Mouse (Mus musculus): Measurements from ENCODE around the gene Cd207.

The Cd207 gene

DNA sequence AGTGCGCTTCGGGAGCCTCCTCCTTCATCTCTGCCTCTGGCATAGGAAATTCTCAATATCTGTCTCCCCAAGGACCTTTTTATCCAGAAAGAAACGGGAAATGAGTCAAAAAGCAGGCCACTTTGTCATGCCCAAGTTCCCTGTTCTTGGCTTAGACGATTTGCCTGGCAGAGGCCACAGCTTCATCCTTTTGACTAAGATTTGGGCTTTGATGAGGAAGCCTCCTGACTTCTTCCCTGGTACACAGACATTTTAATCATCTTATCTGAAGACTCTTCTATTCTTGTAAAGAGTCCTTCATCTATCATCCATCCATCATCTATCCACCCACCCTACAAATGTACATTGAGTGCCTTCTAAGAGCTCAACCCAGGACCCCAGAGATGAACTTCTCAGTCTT, at the start of gene Cd207:
Gene Cd207, minus strand, starts transcription at position 101 of the 400 bp plus-strand sequence.
- DNase-seq (ENCODE audit: low read depth, low spot score) = no peak

DNA sequence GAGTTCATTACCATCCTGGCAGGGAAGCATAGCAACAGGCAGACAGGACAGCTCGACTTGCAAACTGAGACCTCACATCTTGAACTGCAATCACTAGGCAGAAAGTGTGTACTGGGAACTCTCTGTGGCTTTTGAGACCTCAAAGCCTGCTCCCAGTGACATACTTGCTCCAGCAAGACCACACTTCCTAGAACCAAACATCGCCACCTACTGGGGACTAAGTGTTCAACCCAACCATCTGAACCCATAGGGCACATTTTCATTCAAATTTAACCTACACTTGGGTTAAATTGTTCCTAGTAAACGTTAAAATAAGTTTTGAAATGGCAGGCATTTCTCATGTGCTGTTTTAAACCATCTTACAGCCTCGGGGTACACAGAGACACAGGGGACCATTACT, 49.5 kb upstream of the Cd207 start:
- no peak for DNase-seq (ENCODE audit: low read depth, low spot score)

GRCm38 (mm10) chr6:83722526-83722925, 44.9 kb upstream of the Cd207 start:
- DNase-seq (ENCODE audit: low read depth, low spot score) = no peak

DNA sequence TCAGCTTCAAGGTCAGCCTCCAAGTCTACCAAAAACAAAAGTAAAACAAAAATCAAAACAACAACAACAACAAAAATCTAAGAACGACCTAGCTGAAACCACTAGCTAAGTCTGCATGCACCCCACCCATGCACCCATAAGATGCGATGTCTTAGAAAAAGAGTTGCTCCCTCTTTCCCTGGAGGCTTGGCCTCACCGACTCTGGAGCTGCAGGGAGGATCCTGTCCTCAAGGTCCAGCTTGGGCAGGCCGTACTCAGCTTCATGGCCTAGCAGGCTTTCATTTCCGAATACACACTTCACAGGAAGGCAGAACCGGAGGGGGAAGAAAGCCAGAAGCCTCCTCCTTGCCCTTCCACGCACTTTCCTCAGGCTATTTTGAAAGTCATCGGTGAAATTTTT, 39.4 kb upstream of the Cd207 start:
- no peak for DNase-seq (ENCODE audit: low read depth, low spot score)

DNA sequence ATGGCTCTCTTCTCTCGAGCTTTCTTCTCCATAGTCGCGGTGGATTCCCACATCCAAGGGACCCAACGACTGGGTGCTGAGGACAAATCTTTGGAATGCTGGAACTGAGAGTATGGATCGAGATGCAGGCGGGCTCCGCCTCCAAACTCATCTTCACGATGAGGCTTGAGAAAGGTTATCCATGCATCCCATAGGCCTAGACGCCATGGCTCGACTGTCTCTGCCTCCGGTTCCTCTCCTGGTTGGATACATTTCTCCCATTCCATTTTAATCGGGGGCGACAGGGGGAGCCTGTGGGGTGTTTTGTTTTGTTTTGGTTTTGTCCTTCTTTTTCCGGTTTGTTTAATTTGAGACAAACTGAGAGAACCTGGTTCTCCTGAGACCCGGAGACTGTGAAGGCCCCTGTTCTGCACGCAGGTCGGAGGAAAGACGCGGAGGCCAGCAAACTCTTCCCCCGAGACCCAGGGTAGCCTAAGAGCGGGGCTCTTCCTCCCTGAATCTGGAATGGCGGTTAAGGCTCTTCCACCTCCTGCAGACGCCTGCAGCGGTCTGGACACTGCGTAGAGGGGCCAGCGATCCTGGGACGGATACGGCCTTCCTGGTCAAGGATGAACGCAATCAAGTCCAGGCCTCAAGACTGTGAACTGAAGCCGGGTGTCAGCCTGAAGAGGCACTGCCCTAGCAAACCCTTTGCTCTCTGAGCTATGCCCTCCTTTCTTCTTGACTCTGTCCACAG, 38.0 kb upstream of the Cd207 start:
- no peak for DNase-seq (ENCODE audit: low read depth, low spot score)

DNA sequence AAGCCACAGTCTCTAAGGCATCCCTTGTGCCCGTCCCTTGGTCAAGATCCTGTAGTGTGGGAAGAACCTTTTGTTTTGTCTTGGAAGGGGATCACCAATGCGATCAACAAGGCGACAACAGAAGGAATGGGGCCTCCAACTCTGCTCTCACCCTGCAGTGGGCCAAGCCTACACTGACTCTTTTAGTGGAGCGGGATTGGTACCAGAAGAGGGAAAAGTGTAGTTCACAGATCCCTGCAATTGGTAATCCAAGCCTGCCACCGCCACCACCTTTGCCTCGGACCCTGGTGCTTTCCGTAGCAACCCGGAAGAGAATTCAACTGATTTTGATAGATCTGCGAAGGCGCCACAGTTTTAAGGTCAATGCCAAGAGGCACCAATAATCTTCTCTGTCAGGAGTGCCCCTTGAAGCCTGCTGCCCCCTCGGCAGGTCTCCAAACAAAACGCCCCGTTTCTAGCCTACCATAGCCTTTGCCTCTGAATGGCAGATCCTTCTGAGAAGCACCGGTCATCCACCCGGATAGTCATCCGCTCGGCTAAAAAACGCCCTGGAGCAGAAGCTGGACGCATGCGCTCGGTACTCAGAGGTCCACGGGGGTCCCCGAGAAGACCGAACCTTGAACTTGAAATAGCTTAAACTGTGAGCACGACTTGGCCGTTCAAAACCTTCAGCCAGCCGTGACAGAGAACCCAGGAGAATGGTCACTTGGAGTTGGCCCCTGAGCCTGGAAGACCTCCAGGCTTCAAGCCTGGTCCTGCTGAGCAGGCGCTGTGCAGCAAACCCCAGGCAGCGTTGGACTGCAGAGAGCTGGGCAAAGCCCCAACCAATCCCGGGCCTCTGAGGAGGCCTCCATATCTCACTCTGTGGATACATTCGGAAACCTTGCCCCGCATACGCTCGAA, 36.8 kb upstream of the Cd207 start:
- DNase-seq (ENCODE audit: low read depth, low spot score) = no peak

DNA sequence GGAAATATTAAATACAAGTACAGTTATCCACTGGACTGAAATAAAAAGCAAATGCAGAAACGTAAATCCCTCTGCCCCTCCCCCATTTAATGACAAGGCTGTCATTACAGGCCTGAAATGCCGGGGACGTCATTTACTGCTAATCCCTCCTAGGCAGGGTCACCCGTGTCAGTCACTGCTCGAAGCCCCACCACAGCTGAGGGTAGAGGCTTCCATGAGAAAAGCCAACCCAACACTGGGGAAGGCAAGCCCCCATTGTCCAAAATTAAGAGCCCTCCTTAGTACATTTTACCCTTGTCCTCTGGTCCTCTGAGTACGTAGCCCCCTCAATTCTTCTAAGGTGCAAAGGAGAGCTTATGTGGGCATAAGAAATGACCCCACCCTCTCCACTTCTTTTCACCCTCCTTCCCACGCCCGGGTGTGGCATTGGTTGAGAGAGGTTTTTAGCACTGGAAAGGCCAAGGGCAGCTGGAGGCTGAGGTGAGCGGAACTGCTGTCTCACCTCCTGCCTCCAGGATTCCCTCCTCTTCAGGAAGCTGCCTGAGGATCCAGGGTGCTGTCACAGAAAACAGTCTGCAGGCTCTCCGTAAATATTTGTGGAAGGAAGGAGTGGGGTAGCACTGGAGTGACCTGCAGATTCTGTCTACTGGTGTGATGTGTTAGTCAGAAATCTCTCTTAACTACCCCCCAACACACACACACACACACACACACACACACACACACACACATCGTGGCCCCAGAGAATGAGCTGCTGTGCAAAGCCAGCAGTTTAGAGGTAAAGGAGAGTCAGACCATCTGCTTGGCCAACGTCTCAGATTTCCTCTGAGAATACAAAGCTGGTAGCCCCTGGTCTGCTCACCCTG, 35.8 kb upstream of the Cd207 start:
- no peak for DNase-seq (ENCODE audit: low read depth, low spot score)

GRCm38 (mm10) chr6:83711725-83712475, 34.2 kb upstream of the Cd207 start:
- no peak for DNase-seq (ENCODE audit: low read depth, low spot score)

- DNase-seq (ENCODE audit: low read depth, low spot score) = no peak
Observed at GRCm38 (mm10) chr6:83711067-83711675, 33.5 kb upstream of the Cd207 start, which contains the start of gene Vax2. Vax2 (plus strand) TSS chr6:83711264.

GRCm38 (mm10) chr6:83710361-83711066, 32.9 kb upstream of the Cd207 start:
- no peak for DNase-seq (ENCODE audit: low read depth, low spot score)

- no peak for DNase-seq (ENCODE audit: low read depth, low spot score)
Observed at GRCm38 (mm10) chr6:83707738-83708510, 30.3 kb upstream of the Cd207 start.

DNA sequence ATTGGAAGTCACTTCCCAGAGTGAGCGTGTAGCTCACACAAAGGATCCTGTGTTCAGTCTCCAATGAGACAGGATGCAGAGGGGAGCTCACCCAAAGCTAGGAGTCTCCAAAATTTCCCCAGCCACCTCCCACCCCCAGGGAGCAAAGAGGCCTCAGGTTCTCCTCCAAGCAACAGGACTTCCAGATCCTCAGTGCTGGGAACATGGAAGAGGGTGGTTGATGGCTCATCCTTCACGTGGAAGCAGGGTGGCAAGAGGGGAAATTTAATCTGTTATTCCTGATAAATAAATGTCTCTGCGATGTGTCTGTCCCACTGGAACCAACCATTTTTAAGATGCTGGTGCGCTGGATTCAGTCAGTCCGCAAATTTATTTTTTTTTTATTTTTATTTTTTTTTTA, 27.0 kb upstream of the Cd207 start:
- DNase-seq (ENCODE audit: low read depth, low spot score) = no peak

DNA sequence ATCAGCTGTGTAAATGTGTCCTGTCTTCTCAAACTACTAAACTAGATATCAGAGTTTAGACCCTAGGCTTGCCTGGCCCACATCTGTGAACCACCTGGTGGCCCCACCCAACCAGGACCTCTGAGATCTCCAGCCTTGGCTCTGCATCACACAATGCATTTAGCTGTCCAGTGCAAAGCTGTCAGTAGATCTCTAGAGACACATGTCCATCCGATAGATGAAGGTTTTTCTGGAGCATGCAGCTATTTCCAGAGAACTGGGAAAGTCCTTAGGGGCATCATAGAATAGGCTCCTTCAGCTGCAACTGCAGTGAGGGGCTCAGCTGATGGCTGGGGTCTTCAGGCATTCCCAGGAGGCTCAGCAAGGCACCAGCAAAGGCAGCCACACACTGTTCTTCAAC, 26.6 kb upstream of the Cd207 start:
- no peak for DNase-seq (ENCODE audit: low read depth, low spot score)

DNA sequence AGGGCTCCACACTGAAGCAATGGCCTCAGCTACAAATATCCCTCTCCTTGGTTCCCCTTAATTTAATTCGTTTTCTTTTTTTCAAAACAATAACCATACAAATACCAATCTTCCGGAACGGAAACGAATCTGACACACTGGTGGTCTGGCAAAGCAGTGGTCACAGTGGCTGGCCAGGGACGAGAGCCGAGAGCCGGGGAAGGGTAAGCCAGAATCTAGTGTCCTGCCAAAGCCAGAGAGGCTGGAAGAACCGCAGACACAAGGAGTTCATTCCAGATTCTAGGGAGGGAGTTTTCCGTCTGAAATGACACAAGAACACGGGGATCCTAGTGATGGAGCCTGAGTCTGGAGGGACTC, 26.0 kb upstream of the Cd207 start:
- DNase-seq (ENCODE audit: low read depth, low spot score) = no peak

GRCm38 (mm10) chr6:83703000-83703721, 25.5 kb upstream of the Cd207 start:
- DNase-seq (ENCODE audit: low read depth, low spot score) = no peak

- no peak for DNase-seq (ENCODE audit: low read depth, low spot score)
Observed at GRCm38 (mm10) chr6:83702146-83702999, 24.7 kb upstream of the Cd207 start.

DNA sequence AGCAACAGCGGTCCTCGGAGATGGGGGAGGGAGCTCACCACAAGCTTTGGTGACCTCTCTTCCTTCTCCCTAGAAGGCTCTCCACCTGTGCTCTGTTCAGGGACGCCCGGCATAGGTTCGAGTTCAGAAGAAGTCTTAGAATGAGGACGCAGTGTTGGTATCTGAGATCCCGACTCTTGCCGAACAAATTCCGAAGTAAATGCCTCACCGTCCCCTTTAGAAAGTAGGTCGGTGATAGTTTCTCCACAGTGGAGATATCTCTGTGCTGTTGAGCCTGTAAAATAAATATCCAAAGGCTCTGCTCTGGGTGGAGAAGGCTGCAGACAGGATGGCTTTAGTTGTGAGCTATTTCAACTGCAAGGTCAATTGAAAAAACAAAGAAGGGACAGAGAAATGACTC, 23.3 kb upstream of the Cd207 start:
- no peak for DNase-seq (ENCODE audit: low read depth, low spot score)

GRCm38 (mm10) chr6:83699971-83700370, 22.3 kb upstream of the Cd207 start:
- DNase-seq (ENCODE audit: low read depth, low spot score) = no peak

All from WW6 (cell line).